Mouse (Mus musculus): ENCODE data around the gene Atp2b2. TPM values are rescaled to one million over a fixed set of nuclear protein-coding genes. Genes with fewer than 3 reads are reported as not detected.

Atp2b2 gene
- total and polyA plus RNA-seq, 2 experiments from 2014 or later, result 35.4 to 96.3 TPM

DNA sequence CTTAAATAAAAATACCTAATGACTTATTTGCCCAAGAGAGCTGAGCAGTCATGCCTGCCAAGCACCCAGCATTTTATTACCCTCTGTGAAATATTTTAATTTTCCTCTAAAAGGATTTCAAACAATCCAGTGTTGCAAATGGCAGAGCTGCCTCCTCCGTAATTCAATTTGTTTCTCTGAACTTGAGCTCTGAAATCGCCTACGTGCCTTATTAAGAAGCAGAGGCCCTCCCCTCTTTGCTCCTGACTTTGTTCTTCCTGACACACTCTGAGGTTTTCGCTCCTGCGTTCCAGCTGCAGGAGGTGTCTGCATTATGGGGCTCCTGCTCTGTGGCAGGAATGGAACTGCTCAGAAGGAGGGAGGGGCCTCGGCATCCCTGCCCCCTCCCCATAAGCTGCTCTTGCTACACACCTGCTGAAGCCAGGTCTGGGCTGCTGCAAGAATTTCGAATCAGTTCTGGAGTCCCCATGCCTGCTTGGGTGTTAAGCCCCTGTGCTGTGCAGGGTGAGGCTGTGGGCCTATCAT, 264.1 kb downstream of the Atp2b2 start:
- Histone ChIP-seq H3K4me1 (ENCODE audit: insufficient read depth, low read length) (no peaks in the 10 kb centered on the region), H3K4me3 (ENCODE audit: low read depth, low read length) (no peak overlapping the region), H3K27ac (ENCODE audit: low read depth, low read length) (no peak overlapping the region), H3K9me3 (ENCODE audit: low read length) (no peaks in the 10 kb centered on the region), H3K9ac (replicated peaks; ENCODE audit: low read length, poor library complexity, severe bottlenecking) (no peak overlapping the region), H3K27me3 (ENCODE audit: insufficient read depth, low read length) (no peaks in the 10 kb centered on the region), H3K36me3 (ENCODE audit: insufficient read depth, low read length) (peaks cover 31% of the 10 kb centered on the region), H3K4me2 (ENCODE audit: low read depth, low read length, poor library complexity, severe bottlenecking) (no peak overlapping the region)
- no peak for ATAC-seq (ENCODE audit: low FRiP score)
- 54% methylated on average over 7 of the region's 7 CpGs for WGBS
- no peak for TF ChIP-seq CTCF (IDR thresholded peaks at IDR 0.05)
- DNase-seq (ENCODE audit: low spot score), result no peak

- WGBS, result 75% methylated on average over 11 of the region's 11 CpGs
- H3K9me3 ChIP-seq (ENCODE audit: low read length), result no peaks in the 10 kb centered on the region
- peaks cover 67% of the 10 kb centered on the region for H3K36me3 ChIP-seq (ENCODE audit: insufficient read depth, low read length)
- no peak overlapping the region for H3K4me2 ChIP-seq (ENCODE audit: low read depth, low read length, poor library complexity, severe bottlenecking)
- no peak overlapping the region for H3K9ac ChIP-seq (replicated peaks; ENCODE audit: low read length, poor library complexity, severe bottlenecking)
- H3K4me3 ChIP-seq (ENCODE audit: low read depth, low read length), result no peak overlapping the region
- no peak overlapping the region for H3K27ac ChIP-seq (ENCODE audit: low read depth, low read length)
- ATAC-seq (ENCODE audit: low FRiP score) (no peak), DNase-seq (ENCODE audit: low spot score) (peak; percentile 14)
- no peaks in the 10 kb centered on the region for H3K27me3 ChIP-seq (ENCODE audit: insufficient read depth, low read length)
- TF ChIP-seq CTCF (IDR thresholded peaks at IDR 0.05), result no peak
- no peaks in the 10 kb centered on the region for H3K4me1 ChIP-seq (ENCODE audit: insufficient read depth, low read length)
These were observed 273.6 kb downstream of the Atp2b2 start for GRCm38 (mm10) chr6:113768804-113769203.

DNA sequence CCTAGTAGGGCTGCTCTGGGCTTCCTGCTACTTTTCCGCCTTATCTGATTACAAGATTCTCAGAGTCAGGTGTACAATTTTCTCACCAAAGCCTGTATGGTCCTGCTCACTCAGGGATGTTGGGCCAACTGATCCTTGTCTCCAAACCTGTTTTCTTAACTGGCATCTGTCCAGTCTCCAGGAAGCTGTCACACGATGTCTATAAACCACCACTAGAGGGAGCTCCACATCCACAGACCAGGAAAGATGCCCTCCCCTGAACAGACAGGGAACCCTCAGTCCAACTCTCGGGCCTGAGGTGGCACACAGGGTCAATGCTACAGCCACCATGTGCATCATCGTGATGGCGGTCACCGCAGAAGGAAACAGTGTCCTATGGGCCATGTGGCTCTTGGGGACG, 280.8 kb downstream of the Atp2b2 start:
- H3K9ac ChIP-seq (replicated peaks; ENCODE audit: low read length, poor library complexity, severe bottlenecking), result no peak overlapping the region
- peaks cover 70% of the 10 kb centered on the region for H3K36me3 ChIP-seq (ENCODE audit: insufficient read depth, low read length)
- 25% methylated on average over 7 of the region's 7 CpGs for WGBS
- H3K9me3 ChIP-seq (ENCODE audit: low read length), result no peaks in the 10 kb centered on the region
- no peaks in the 10 kb centered on the region for H3K4me1 ChIP-seq (ENCODE audit: insufficient read depth, low read length)
- peak; percentile 98 for TF ChIP-seq CTCF (IDR thresholded peaks at IDR 0.05)
- peak; percentile 46 for ATAC-seq (ENCODE audit: low FRiP score)
- H3K27me3 ChIP-seq (ENCODE audit: insufficient read depth, low read length), result no peaks in the 10 kb centered on the region
- no peak overlapping the region for H3K27ac ChIP-seq (ENCODE audit: low read depth, low read length)
- DNase-seq (ENCODE audit: low spot score), result peak; percentile 83
- no peak overlapping the region for H3K4me2 ChIP-seq (ENCODE audit: low read depth, low read length, poor library complexity, severe bottlenecking)
- H3K4me3 ChIP-seq (ENCODE audit: low read depth, low read length), result no peak overlapping the region

GRCm38 (mm10) chr6:113749119-113749685, 293.2 kb downstream of the Atp2b2 start:
- H3K4me2 ChIP-seq (ENCODE audit: low read depth, low read length, poor library complexity, severe bottlenecking), result no peak overlapping the region
- no peaks in the 10 kb centered on the region for H3K9me3 ChIP-seq (ENCODE audit: low read length)
- no peaks in the 10 kb centered on the region for H3K27me3 ChIP-seq (ENCODE audit: insufficient read depth, low read length)
- H3K9ac ChIP-seq (replicated peaks; ENCODE audit: low read length, poor library complexity, severe bottlenecking), result no peak overlapping the region
- no peak for ATAC-seq (ENCODE audit: low FRiP score)
- no peak for DNase-seq (ENCODE audit: low spot score)
- no peak for TF ChIP-seq CTCF (IDR thresholded peaks at IDR 0.05)
- H3K4me1 ChIP-seq (ENCODE audit: insufficient read depth, low read length), result no peaks in the 10 kb centered on the region
- peaks cover 31% of the 10 kb centered on the region for H3K36me3 ChIP-seq (ENCODE audit: insufficient read depth, low read length)
- H3K27ac ChIP-seq (ENCODE audit: low read depth, low read length), result no peak overlapping the region
- 60% methylated on average over 17 of the region's 17 CpGs for WGBS
- H3K4me3 ChIP-seq (ENCODE audit: low read depth, low read length), result no peak overlapping the region

DNA sequence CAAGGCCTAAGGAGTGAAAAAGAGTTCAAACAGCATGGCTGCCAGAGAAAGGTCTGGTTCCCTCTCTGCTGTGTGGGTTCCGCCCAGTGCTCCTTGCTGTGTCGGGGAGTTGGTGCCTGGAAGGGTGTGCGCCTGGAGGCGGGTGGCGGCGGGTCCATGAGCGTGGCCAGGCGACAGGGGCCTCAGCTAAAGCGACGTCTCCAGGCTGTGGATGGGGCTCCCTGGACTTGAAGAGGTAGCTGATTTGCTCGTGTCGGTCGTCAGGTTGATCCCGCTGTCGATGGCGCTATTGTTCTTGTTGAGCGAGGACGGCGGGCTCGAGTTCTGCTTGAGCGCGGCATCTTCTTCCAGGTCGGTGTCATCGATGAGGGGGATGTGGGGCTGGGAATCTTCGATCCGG, 294.1 kb downstream of the Atp2b2 start:
- Histone ChIP-seq H3K9ac (replicated peaks; ENCODE audit: low read length, poor library complexity, severe bottlenecking) (no peak overlapping the region), H3K27ac (ENCODE audit: low read depth, low read length) (no peak overlapping the region), H3K4me2 (ENCODE audit: low read depth, low read length, poor library complexity, severe bottlenecking) (no peak overlapping the region), H3K4me1 (ENCODE audit: insufficient read depth, low read length) (no peaks in the 10 kb centered on the region), H3K9me3 (ENCODE audit: low read length) (no peaks in the 10 kb centered on the region), H3K4me3 (ENCODE audit: low read depth, low read length) (no peak overlapping the region), H3K36me3 (ENCODE audit: insufficient read depth, low read length) (peaks cover 31% of the 10 kb centered on the region), H3K27me3 (ENCODE audit: insufficient read depth, low read length) (no peaks in the 10 kb centered on the region)
- DNase-seq (ENCODE audit: low spot score) (no peak), ATAC-seq (ENCODE audit: low FRiP score) (no peak)
- whole genome bisulfite sequencing, result 29% methylated on average over 26 of the region's 26 CpGs
- no peak for TF ChIP-seq CTCF (IDR thresholded peaks at IDR 0.05)

- ATAC-seq (ENCODE audit: low FRiP score) (no peak), DNase-seq (ENCODE audit: low spot score) (no peak)
- Histone ChIP-seq H3K36me3 (ENCODE audit: insufficient read depth, low read length) (peaks cover 24% of the 10 kb centered on the region), H3K4me2 (ENCODE audit: low read depth, low read length, poor library complexity, severe bottlenecking) (no peak overlapping the region), H3K4me3 (ENCODE audit: low read depth, low read length) (no peak overlapping the region), H3K27me3 (ENCODE audit: insufficient read depth, low read length) (no peaks in the 10 kb centered on the region), H3K9me3 (ENCODE audit: low read length) (no peaks in the 10 kb centered on the region), H3K4me1 (ENCODE audit: insufficient read depth, low read length) (no peaks in the 10 kb centered on the region), H3K27ac (ENCODE audit: low read depth, low read length) (no peak overlapping the region), H3K9ac (replicated peaks; ENCODE audit: low read length, poor library complexity, severe bottlenecking) (no peak overlapping the region)
- no peak for TF ChIP-seq CTCF (IDR thresholded peaks at IDR 0.05)
- WGBS, result 86% methylated on average over 14 of the region's 14 CpGs
These were observed 295.1 kb downstream of the Atp2b2 start for GRCm38 (mm10) chr6:113747284-113747683.

All from midbrain, postnatal 0 days (tissue).